Mouse (Mus musculus) heart, adult 2 months (tissue): Measurements from ENCODE around the gene Col6a3.

ENCODE experiments used
- CTCF ChIP-seq: fragments of 200-600 bp; IDR thresholded peaks from 2 replicates; pipeline ENCODE4 v1.8.1; 2022; ENCODE audit warnings: antibody characterized with exemption, mild to moderate bottlenecking, moderate library complexity
- EP300 ChIP-seq: fragments of 200-500 bp; IDR thresholded peaks from 2 replicates; pipeline ENCODE4 v1.6.1; 2011; ENCODE audit warnings: low read depth, low read length, control low read depth; ENCODE audit not compliant: insufficient read depth

DNA sequence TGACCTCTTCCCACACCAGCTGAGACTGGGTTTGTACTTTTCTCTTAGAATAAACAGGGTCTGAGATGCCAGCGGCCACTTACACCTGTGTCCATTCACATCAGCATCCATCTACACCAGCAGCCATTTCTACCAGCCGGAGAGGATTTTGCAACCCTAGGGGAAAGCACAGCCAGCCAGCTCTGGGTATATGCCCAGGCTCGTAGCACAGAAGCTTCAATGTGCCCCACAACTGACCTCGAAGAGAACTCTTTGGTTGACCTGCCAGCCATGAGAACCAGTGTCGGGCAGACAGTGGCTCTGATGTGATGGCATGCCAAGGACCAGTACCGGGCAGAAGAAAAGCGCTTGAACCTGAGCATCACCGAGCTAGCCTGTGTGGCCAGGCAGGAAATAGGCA is 31.6 kb upstream of the Col6a3 start:
- TF ChIP-seq CTCF (no peak), EP300 (no peak)
